In genomic region chr10:84926336-84926735, GRCm38 (mm10) we compare ENCODE assay signal across 20 mouse cellular contexts. TPM values are rescaled to one million over a fixed set of nuclear protein-coding genes. Genes with fewer than 3 reads are reported as not detected.
A peak's percentile ranks its signal among the peaks of the same experiment; 100 is the strongest.
DNase-seq lines count a peak whose midpoint lies in the region; TF ChIP-seq lines count a peak whose summit lies in the region.
"Had no signal": no experiment of that assay in that cellular context is flagged by ENCODE, and none has a peak within 500 bp of the region (broad histone marks: within the 10 kb centered on the region; RNA-seq: fewer than 3 reads in every experiment).

No protein-coding gene starts in this region.

- no peak for TF ChIP-seq CTCF in gastrocnemius, adult 2 months (IDR thresholded peaks at IDR 0.05)

- peak; percentile 62 for DNase-seq in adrenal gland, adult 2 months
- no peak for DNase-seq in adrenal gland, postnatal 25 days
- DNase-seq in gastrocnemius, adult 2 months: peak; percentile 37
- DNase-seq in gastrocnemius, postnatal 25 days: no peak
- DNase-seq in adrenal gland, postnatal 10 days: peak; percentile 20
- peak; percentile 27 for DNase-seq in adrenal gland, postnatal 14 days
- DNase-seq in layer of hippocampus, postnatal 14 days (ENCODE audit: low spot score in 2 of 2): no peak
- no peak for DNase-seq in kidney, postnatal 25 days
- DNase-seq: cerebellum, adult 11 months; cerebellum, adult 18-20 months; cerebellum, adult 8-10 months; cerebellum, adult 9-11 months; cerebellum, postnatal 14 days; cerebellum, postnatal 36 days; embryo, embryonic 11 days had no signal

- H3K4me3 ChIP-seq in gastrocnemius, adult 2 months: peak overlapping the region; percentile 11; the same call in 1 of the 2 replicates
- H3K4me3 ChIP-seq: embryonic facial prominence, embryonic 13.5 days; embryonic facial prominence, embryonic 15.5 days; erythroblast, embryonic 14.5 days; forebrain, embryonic 10.5 days; forebrain, embryonic 12.5 days had no signal

- intact Hi-C loops in gastrocnemius, adult 2 months (cut with DNase I): no loop called here

- H3K27ac ChIP-seq in gastrocnemius, adult 2 months: peak overlapping the region; percentile 87
- H3K27ac ChIP-seq: embryonic facial prominence, embryonic 13.5 days; embryonic facial prominence, embryonic 15.5 days; forebrain, embryonic 10.5 days; forebrain, embryonic 12.5 days had no signal

RNA-seq across cellular contexts. Expression of gene Ric8b, which starts 8.9 kb away (rescaled TPM):
- 10 to 100 TPM; 35.8 to 36.2 TPM for total RNA-seq in adrenal gland, adult 2 months (2021)
- polyA plus RNA-seq in adrenal gland, adult 2 months (2012; rRNA removed): 6.7 TPM in 2 replicates
- 32.3 and 35.6 TPM in 2 replicates for total RNA-seq in adrenal gland, postnatal 25 days (2021)
- 10 to 100 TPM; 35.5 to 54.4 TPM for total RNA-seq in gastrocnemius, adult 2 months (2021)
- 10 to 100 TPM; 28.6 to 36.4 TPM for total RNA-seq in gastrocnemius, postnatal 25 days (2021)
- 10 to 100 TPM; 26.6 to 31.8 TPM for total RNA-seq in adrenal gland, postnatal 10 days (2021)
- 28.4 and 33.1 TPM in 2 replicates for total RNA-seq in adrenal gland, postnatal 14 days (2021)
- total RNA-seq in layer of hippocampus, postnatal 14 days (2021): 10 to 100 TPM; 31.9 to 32.4 TPM

Comparison
In these comparisons a context has a peak if more than half of its experiments do, and no peak if none do; other contexts are left out.
1. DNase-seq: peak in adrenal gland, adult 2 months (single experiment), gastrocnemius, adult 2 months (single experiment), adrenal gland, postnatal 10 days (single experiment) and adrenal gland, postnatal 14 days (single experiment); none in adrenal gland, postnatal 25 days (single experiment), gastrocnemius, postnatal 25 days (single experiment), layer of hippocampus, postnatal 14 days (0 of 2) and kidney, postnatal 25 days (0 of 2).